Mouse (Mus musculus) stomach, postnatal 0 days (tissue): ENCODE measurements around the gene Elavl2. TPM values are rescaled to one million over a fixed set of nuclear protein-coding genes. Genes with fewer than 3 reads are reported as not detected.

Source experiments
- ATAC-seq: fragments of 200-750 bp; cut with Nextera tagmentation; 2 replicates; pipeline ENCODE4 v1.8.0; 2017; ENCODE audit not compliant: low FRiP score, low TSS enrichment
- DNase-seq: peaks from one replicate; pipeline ENCODE4 v3.0.0-alpha.2; 2016; ENCODE audit warnings: low spot score
- H3K27ac ChIP-seq: fragments of 300-500 bp; sonication (generic); replicated peaks from 2 replicates; pipeline ENCODE4 v1.5.1; 2014; ENCODE audit warnings: mild to moderate bottlenecking, control low read depth
- H3K27me3 ChIP-seq: fragments of 300-500 bp; sonication (generic); 2 replicates; pipeline ENCODE4 v1.6.1; 2014; ENCODE audit warnings: low read length; ENCODE audit not compliant: control insufficient read depth, insufficient read depth
- H3K36me3 ChIP-seq: fragments of 300-500 bp; sonication (generic); 2 replicates; pipeline ENCODE4 v1.6.1; 2014; ENCODE audit warnings: low read length, mixed read lengths; ENCODE audit not compliant: control insufficient read depth, insufficient read depth
- H3K4me1 ChIP-seq: fragments of 300-500 bp; sonication (generic); replicated peaks from 2 replicates; pipeline ENCODE4 v1.6.1; 2014; ENCODE audit warnings: antibody characterized with exemption; ENCODE audit not compliant: control insufficient read depth, insufficient read depth
- H3K4me2 ChIP-seq: fragments of 300-500 bp; sonication (generic); replicated peaks from 2 replicates; pipeline ENCODE4 v1.6.1; 2014; ENCODE audit warnings: low read depth, mild to moderate bottlenecking, control low read depth, moderate library complexity
- H3K4me3 ChIP-seq: fragments of 300-500 bp; sonication (generic); 2 replicates; pipeline ENCODE4 v1.5.1; 2014; ENCODE audit warnings: low read depth, low read length, control low read depth
- H3K9ac ChIP-seq: fragments of 300-500 bp; sonication (generic); 2 replicates; pipeline ENCODE4 v1.6.1; 2014; ENCODE audit warnings: mild to moderate bottlenecking, low read length, control low read depth, mixed read lengths
- H3K9me3 ChIP-seq: fragments of 300-500 bp; sonication (generic); 2 replicates; pipeline ENCODE4 v1.6.1; 2016; ENCODE audit warnings: low read length; ENCODE audit not compliant: control insufficient read depth
- CTCF ChIP-seq: IDR thresholded peaks from 2 replicates; pipeline ENCODE4 v1.5.1; 2016; ENCODE audit warnings: antibody characterized with exemption, low read depth, mild to moderate bottlenecking, moderate library complexity
- EP300 ChIP-seq: optimal IDR thresholded peaks from 2 replicates; pipeline ENCODE3; 2016; ENCODE audit warnings: antibody characterized with exemption
- WGBS: fragments of 180-500 bp; shearing (Covaris S2); extraction: QIAGEN DNeasy Blood & Tissue Kit; methylation state at CpG from one replicate; pipeline ENCODE4 v1.1.7; 2014; 5-methylcytosine and 5-hydroxymethylcytosine counted together
- polyA plus RNA-seq: library from polyadenylated mRNA; unstranded; fragments of >200 nt; fragmentation: Nextera tagmentation; extraction: Ambion mirVana; gene quantifications from 2 replicates; pipeline ENCODE4 v1.2.1, GENCODE M21; 2015

Elavl2 gene
- polyA plus RNA-seq = 1.5 and 1.9 TPM in 2 replicates

- Histone ChIP-seq H3K4me3 (no peak within 1 kb of the TSS), H3K4me1 (no peaks in the 10 kb centered on the region), H3K9ac (no peak within 1 kb of the TSS), H3K4me2 (0 out of 2 replicates have a peak within 1 kb of the TSS, but pooled peaks have one; percentile 12), H3K27ac (no peak within 1 kb of the TSS), H3K36me3 (no peaks in the 10 kb centered on the region), H3K9me3 (no peaks in the 10 kb centered on the region), H3K27me3 (no peaks in the 10 kb centered on the region)
- WGBS = 1% methylated on average over 28 of the region's 28 CpGs
- ATAC-seq (no peak), DNase-seq (no peak)
- TF ChIP-seq CTCF (no peak), EP300 (no peak)
These were observed at the start of gene Elavl2 for GRCm38 (mm10) chr4:91400423-91400822. Gene Elavl2, minus strand, starts transcription at chr4:91400785.

GRCm38 (mm10) chr4:91447887-91448286 is 47.3 kb upstream of the Elavl2 start:
- 55% methylated on average over 2 of the region's 2 CpGs for WGBS

GRCm38 (mm10) chr4:91415582-91415981 is 15.0 kb upstream of the Elavl2 start:
- H3K9ac ChIP-seq = no peak overlapping the region
- ATAC-seq = no peak
- no peak overlapping the region for H3K4me3 ChIP-seq
- no peaks in the 10 kb centered on the region for H3K9me3 ChIP-seq
- no peak overlapping the region for H3K4me2 ChIP-seq
- 88% methylated on average over 1 of the region's 1 CpGs for WGBS
- H3K27ac ChIP-seq = no peak overlapping the region
- TF ChIP-seq CTCF (no peak), EP300 (no peak)
- H3K36me3 ChIP-seq = no peaks in the 10 kb centered on the region
- no peak for DNase-seq
- H3K27me3 ChIP-seq = no peaks in the 10 kb centered on the region
- no peaks in the 10 kb centered on the region for H3K4me1 ChIP-seq

More at GRCm38 (mm10) chr4:91447887-91448286, 47.3 kb upstream of the Elavl2 start:
- Histone ChIP-seq H3K9me3 (no peaks in the 10 kb centered on the region), H3K4me2 (no peak overlapping the region), H3K4me1 (no peaks in the 10 kb centered on the region), H3K4me3 (no peak overlapping the region), H3K9ac (no peak overlapping the region), H3K27me3 (no peaks in the 10 kb centered on the region), H3K36me3 (no peaks in the 10 kb centered on the region), H3K27ac (no peak overlapping the region)
- ATAC-seq (no peak), DNase-seq (no peak)
- no peak for TF ChIP-seq EP300
- TF ChIP-seq CTCF = no peak

GRCm38 (mm10) chr4:91405047-91405446 is 4.5 kb upstream of the Elavl2 start:
- Histone ChIP-seq H3K36me3 (no peaks in the 10 kb centered on the region), H3K4me3 (no peak overlapping the region), H3K9ac (no peak overlapping the region), H3K27ac (no peak overlapping the region), H3K27me3 (no peaks in the 10 kb centered on the region), H3K4me1 (no peaks in the 10 kb centered on the region), H3K4me2 (no peak overlapping the region), H3K9me3 (no peaks in the 10 kb centered on the region)
- TF ChIP-seq EP300 = no peak
- no peak for TF ChIP-seq CTCF
- ATAC-seq = no peak
- no peak for DNase-seq
- 78% methylated on average over 3 of the region's 3 CpGs for WGBS

GRCm38 (mm10) chr4:91399510-91400196 is 932 bp downstream of the Elavl2 start:
- no peak overlapping the region for H3K4me3 ChIP-seq
- WGBS = 2% methylated on average over 17 of the region's 17 CpGs
- H3K27ac ChIP-seq = no peak overlapping the region
- no peaks in the 10 kb centered on the region for H3K36me3 ChIP-seq
- H3K4me1 ChIP-seq = no peaks in the 10 kb centered on the region
- no peaks in the 10 kb centered on the region for H3K9me3 ChIP-seq
- H3K27me3 ChIP-seq = no peaks in the 10 kb centered on the region
- DNase-seq = no peak
- TF ChIP-seq EP300 (no peak), CTCF (no peak)
- ATAC-seq = no peak
- H3K9ac ChIP-seq = no peak overlapping the region
- no peak overlapping the region for H3K4me2 ChIP-seq

GRCm38 (mm10) chr4:91391987-91392598 is 8.5 kb downstream of the Elavl2 start:
- Histone ChIP-seq H3K27ac (no peak overlapping the region), H3K4me2 (no peak overlapping the region), H3K9ac (no peak overlapping the region), H3K4me3 (no peak overlapping the region), H3K27me3 (no peaks in the 10 kb centered on the region), H3K36me3 (no peaks in the 10 kb centered on the region), H3K4me1 (no peaks in the 10 kb centered on the region), H3K9me3 (no peaks in the 10 kb centered on the region)
- WGBS = 49% methylated on average over 5 of the region's 5 CpGs
- ATAC-seq = no peak
- TF ChIP-seq CTCF (no peak), EP300 (no peak)
- no peak for DNase-seq
